Mouse (Mus musculus) heart, postnatal 36 days (tissue): ENCODE data around the gene Kif1b. TPM values are rescaled to one million over a fixed set of nuclear protein-coding genes. Genes with fewer than 3 reads are reported as not detected.
A peak's percentile ranks its signal among the peaks of the same experiment; 100 is the strongest.

Source experiments
- DNase-seq, 2 experiments: peaks; one replicate each; pipeline ENCODE4 v3.0.0; 2021 to 2022
- intact Hi-C: fragments of 180-260 bp; cut with DNase I; formaldehyde crosslinking; loops from one replicate; pipeline ENCODE4 v1.15.1; 2025
- total RNA-seq, 2 experiments: library from RNA; stranded (reverse); gene quantifications; 2 replicates each; pipeline ENCODE4 v1.2.3; 2021

Kif1b gene
- total RNA-seq, 2 experiments from 2014 or later = 148 to 157 TPM

DNA sequence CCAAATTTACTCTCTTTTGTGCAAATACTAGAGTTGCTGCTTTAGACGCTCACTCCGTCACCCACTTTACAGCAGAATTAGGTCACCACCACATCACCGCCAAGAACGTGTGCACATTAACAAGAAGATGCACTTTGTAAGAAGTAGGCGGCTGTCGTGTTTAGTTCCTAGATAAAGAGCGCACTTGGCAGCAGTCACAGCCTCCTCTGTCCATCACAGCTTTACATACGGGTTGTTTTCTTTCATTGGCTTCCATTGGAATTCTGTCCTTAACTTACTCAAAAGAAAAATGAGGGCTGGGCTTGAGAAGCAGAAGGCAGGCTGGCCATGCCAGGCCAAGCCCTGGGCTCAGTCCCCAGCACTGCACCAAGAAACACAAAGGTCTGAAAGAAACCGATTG, 11.6 kb upstream of the Kif1b start:
- DNase-seq = no peak
- intact Hi-C loops = no loop called here

DNA sequence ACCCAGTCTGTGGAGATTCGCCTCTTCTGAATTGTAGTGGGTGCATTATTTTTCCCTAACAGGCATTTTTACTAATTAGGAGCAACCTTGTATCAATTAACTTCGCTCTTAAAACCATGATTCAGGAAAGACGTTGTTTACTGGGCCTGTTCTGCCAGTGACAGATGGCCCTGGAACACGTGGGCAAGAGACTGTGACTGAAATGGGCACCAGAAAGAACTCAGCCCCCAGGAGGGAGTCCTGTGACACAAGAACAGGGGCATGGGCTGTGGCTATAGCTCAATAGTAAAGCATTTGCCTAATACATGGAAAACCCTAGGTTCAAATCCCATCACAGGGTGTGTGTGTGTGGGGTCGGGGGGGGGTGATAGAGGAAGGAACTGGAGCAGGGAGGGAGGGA, 9.9 kb upstream of the Kif1b start:
- intact Hi-C loops = no loop called here
- DNase-seq = no peak

DNA sequence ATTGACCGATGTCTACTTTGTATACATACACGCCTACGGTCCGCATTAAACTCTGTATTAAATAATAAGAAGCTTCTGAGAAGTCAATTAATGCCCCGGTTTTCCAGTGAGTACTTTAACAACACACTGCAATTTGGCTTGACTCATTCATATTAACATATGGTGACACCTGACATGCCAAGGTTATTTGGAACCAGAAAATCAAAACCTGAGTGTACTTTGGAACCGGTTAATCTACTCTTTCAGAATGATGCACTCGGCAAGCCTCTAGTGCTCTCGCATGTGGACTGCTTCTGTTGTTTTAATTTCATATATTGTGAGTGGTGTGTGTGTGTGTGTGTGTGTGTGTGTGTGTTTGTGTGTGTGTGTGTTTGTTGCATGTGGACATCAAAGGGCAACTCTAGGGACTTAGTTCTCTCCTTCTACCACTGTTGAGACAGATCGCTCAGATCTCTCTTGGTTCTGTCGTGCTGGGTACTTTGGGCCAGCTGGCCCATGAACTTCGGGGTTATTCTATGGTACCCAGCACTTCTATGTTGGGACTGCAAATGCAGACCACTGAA, 6.9 kb upstream of the Kif1b start:
- intact Hi-C loops = no loop called here

DNA sequence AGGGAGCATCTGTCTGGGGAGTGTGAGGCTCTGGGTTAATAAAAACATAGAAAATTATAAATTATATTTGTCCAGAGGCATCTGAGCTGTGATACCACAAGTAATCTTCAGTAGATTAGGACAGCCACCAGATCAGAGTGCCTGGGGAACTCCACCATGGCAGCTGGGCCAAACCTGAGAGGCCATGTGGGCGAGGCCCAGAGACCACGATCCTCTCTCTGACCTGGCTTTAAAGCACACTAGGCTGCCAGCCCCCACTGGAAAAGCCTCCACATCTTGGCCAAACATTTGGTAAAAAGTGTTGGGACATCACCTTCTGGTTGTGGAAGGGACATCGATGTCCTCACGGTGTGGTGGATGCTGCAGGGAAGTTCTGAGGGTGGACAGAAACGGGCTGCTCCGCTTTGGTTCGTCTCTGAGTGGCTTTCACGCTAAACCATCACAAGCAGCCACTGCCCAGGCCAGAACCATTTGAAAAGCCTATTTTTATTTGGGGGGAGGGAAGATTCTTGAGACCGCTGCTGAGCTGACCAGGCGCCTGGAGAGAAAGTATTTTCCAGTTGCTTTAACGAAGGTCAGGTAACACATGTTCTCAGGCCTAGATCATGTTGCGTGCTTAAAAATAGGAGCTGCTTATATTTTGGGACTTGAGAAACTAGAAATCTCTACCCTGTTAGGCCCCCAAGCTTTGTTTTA, 6.2 kb upstream of the Kif1b start:
- intact Hi-C loops = no loop called here
- no peak for DNase-seq

More for the DNA sequence above, 6.9 kb upstream of the Kif1b start:
- no peak for DNase-seq

DNA sequence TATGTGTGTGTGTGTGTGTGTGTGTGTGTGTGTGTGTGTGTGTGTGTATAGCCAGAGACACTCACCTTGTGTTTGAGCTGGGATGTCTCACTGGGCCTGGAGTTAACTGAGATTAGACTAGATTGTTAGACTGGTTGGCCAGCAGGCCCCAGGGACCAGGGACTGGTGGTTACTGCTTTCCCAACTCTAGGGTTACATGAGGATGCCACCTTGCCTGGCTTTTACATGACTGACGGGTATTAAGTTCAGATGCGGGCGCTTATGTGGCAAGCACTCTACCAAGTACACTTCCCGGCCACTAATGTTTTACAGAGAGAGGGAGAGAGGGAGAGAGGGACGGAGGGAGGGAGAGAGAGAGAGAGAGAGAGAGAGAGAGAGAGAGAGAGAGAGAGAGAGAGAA, 4.5 kb upstream of the Kif1b start:
- DNase-seq = no peak
- intact Hi-C loops = no loop called here

DNA sequence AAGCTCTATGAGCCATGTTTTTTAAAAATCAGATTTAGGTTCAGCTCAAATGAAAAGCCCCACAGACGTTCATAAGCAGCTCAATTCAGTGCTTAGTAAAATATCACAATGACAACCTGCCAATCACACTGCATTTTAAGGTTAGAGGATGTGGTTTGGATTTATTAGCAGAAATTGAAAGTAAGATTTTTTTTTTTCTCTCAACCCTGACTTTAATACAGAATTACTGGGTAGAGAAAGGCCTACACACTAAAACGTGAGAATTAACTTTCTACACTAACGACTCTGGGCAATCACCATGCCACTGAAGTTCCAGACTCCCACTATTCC, 963 bp upstream of the Kif1b start:
- intact Hi-C loops = loop anchor here (2.0 kb wide), 1 partner anchor 30 kb away; no protein-coding TSS in a partner anchor
- DNase-seq = no peak

GRCm38 (mm10) chr4:149306712-149307595, 539 bp downstream of the Kif1b start:
- intact Hi-C loops = loop anchor here (2.0 kb wide), 2 partner anchors 14 to 70 kb away; no protein-coding TSS in a partner anchor
- peak; percentile 78 to 82 for DNase-seq

GRCm38 (mm10) chr4:149305761-149306711, 1.5 kb downstream of the Kif1b start:
- no peak for DNase-seq
- intact Hi-C loops = loop anchor here (2.0 kb wide), 2 partner anchors 13 to 69 kb away; no protein-coding TSS in a partner anchor

GRCm38 (mm10) chr4:149304466-149304865, 3.0 kb downstream of the Kif1b start:
- no peak for DNase-seq
- intact Hi-C loops = no loop called here

- intact Hi-C loops = no loop called here
- no peak for DNase-seq
Measured at GRCm38 (mm10) chr4:149303502-149303901, 4.0 kb downstream of the Kif1b start.

DNA sequence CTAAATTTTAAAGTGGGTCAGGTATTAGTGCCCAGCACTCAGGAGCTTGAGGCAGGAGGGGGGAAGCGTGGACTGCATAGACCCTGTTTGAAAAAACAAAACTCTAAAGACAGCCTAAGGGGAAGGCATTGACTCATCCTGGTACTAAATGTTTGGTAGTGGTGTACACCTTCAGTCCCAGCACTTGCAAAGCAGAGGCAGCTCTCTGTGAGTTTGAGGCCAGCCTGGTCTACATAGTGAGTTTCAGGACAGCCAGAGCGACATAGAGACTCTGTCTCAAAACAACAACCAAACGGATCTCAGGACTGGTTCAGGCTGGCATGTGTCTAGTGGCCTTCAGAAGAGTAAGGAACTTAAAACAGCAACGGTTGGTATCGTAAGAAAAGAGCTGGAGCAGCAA, 4.7 kb downstream of the Kif1b start:
- intact Hi-C loops = no loop called here
- DNase-seq = no peak

GRCm38 (mm10) chr4:149302136-149302535, 5.4 kb downstream of the Kif1b start:
- intact Hi-C loops = no loop called here

GRCm38 (mm10) chr4:149296501-149296900, 11.0 kb downstream of the Kif1b start:
- no peak for DNase-seq
- intact Hi-C loops = no loop called here

More at GRCm38 (mm10) chr4:149302136-149302535, 5.4 kb downstream of the Kif1b start:
- no peak for DNase-seq

- intact Hi-C loops = loop anchor here (2.0 kb wide), 1 partner anchor 14 kb away; the partner anchor contains the start of gene Kif1b
- DNase-seq = no peak
Measured at GRCm38 (mm10) chr4:149292984-149293383, 14.5 kb downstream of the Kif1b start.

GRCm38 (mm10) chr4:149291061-149291460, 16.4 kb downstream of the Kif1b start:
- DNase-seq = no peak
- intact Hi-C loops = no loop called here

DNA sequence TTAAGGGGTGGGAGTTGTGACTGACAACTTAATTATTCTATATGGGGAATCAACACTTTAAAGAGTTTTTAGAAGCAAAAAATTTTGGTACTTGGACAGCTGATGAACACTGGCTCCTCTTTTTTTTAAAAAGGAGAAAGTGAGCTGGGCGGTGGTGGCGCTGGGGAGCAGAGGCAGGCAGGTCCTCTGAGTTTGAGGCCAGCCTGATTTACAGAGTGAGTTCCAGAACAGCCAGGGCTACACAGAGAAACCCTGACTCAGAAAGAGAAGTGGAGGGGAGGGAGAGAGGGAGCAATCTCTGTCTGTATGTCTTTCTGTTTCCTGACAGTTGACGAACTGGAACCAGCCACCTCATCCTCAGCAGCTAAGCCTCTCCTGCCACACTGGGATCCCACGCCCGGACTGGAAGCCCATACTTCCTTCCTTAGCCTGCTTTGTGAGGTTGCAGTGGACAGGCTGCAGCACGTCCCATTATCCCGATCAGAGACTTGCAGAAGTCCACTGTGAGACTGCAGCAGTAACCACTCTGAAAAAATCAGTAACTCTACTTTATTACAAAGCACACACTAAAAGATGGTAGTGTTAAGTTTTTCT, 17.2 kb downstream of the Kif1b start:
- intact Hi-C loops = no loop called here
- no peak for DNase-seq

DNA sequence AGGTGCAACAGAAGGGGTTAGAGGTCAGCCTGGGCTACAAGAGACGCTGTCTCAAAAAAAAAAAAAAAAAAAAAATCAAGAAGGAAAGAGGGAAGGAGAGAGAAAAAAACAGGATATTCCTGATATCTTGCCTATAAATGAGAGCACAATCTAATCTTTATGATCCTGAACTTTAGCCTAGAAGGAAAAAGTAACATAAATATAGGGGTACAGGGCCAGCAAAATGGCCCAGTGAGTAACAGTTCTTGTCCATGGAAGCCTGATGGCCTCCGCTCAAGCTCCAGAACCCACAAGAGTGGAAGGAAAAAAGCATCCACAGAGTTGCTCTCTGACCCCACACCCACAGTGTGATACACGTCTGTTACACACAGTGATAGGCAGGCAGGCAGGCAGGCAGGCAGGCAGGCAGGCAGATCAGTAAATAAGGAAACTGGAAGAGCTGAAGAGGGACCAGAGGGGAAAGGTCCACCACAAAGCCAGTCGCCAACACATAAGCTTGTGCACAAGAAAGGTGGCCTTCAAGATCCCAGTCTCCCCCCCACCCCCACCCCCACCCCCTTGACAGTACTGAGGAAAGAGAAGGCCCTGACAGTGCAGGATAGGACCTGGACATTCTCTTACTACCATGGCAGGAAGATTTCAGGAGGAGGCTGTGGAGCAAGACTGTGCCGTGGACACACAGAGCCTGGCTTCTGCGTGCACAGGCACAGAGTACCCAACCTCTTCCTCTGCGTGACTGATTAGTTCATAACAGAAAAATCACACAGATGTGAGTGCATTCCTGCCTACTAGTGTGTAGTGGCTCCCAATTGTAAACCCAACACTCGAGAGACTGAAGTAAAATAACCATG, 21.0 kb downstream of the Kif1b start:
- intact Hi-C loops = no loop called here
- DNase-seq = no peak

DNA sequence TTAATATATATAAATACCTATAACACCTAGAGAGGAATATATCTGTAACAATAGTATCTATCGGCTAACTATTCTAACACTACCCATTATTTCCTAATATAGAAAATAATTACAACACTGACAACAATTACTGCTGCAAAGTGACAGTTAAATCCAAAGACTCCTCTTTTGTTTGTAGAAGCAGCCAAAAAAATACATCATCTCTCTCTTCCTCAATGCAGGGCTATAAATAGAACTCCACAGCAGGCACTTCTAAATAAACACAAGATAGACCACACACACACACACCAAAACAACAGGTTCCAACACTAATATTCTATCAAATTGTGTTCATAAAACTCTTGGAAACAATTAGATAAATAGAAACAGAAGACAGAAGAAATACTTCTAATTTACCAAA, 21.8 kb downstream of the Kif1b start:
- no peak for DNase-seq

GRCm38 (mm10) chr4:149283018-149283417, 24.5 kb downstream of the Kif1b start:
- DNase-seq = no peak
- intact Hi-C loops = no loop called here

More for the DNA sequence above, 21.8 kb downstream of the Kif1b start:
- intact Hi-C loops = no loop called here
